Mouse (Mus musculus) ES-E14 (cell line): ENCODE measurements at regions not wholly inside any gene's neighbourhood (a gene's known extent, or its start where the extent isn't known, plus 50 kb on each side); places are given as distances from the start of the nearest gene placed in this dataset.
"Not testable (repeated sequence)": the region's sequence is repeated elsewhere in the genome, so short reads cannot be mapped to it uniquely, and the experiment has no call there.

Experiments
- DNase-seq: peaks from one replicate; pipeline ENCODE4 v3.0.0-alpha.2; 2013; ENCODE audit warnings: low read depth, low spot score
- H3K27ac ChIP-seq: 2 replicates; pipeline ENCODE4 v1.5.1; 2012; ENCODE audit warnings: low read depth, mild to moderate bottlenecking, low read length, moderate library complexity, mixed read lengths; ENCODE audit not compliant: poor library complexity, insufficient read depth, severe bottlenecking
- H3K36me3 ChIP-seq: 2 replicates; pipeline ENCODE4 v1.6.1; 2012; ENCODE audit warnings: mild to moderate bottlenecking, low read length, moderate library complexity, mixed read lengths; ENCODE audit not compliant: control insufficient read depth, poor library complexity, insufficient read depth, severe bottlenecking
- H3K4me1 ChIP-seq, 2 experiments: fragments of 150-350 bp in 1 of 2; sonication (generic) in 1 of 2; 2 replicates each; pipeline ENCODE4 v1.6.1; 2012; ENCODE audit warnings: low read length in 2 of 2, mild to moderate bottlenecking in 1 of 2, mixed read lengths in 1 of 2; ENCODE audit not compliant: control insufficient read depth in 2 of 2, insufficient read depth in 2 of 2, poor library complexity in 1 of 2
- H3K4me3 ChIP-seq, 2 experiments: fragments of 150-350 bp in 1 of 2; sonication (generic) in 1 of 2; 2 replicates each; pipeline ENCODE4 v1.5.1; 2012; ENCODE audit warnings: low read length in 2 of 2, low read depth in 1 of 2, mild to moderate bottlenecking in 1 of 2, mixed read lengths in 1 of 2; ENCODE audit not compliant: insufficient read depth in 1 of 2, poor library complexity in 1 of 2, severe bottlenecking in 1 of 2
- H3K9ac ChIP-seq: 2 replicates; pipeline ENCODE4 v1.6.1; 2012; ENCODE audit warnings: low read depth, mild to moderate bottlenecking, low read length, mixed read lengths; ENCODE audit not compliant: poor library complexity, insufficient read depth, severe bottlenecking
- H3K9me3 ChIP-seq: fragments of 150-350 bp; sonication (generic); 2 replicates; pipeline ENCODE4 v1.6.1; 2012; ENCODE audit warnings: low read depth, mild to moderate bottlenecking, low read length; ENCODE audit not compliant: control insufficient read depth, insufficient read depth
- CHD2 ChIP-seq: IDR thresholded peaks from 2 replicates; pipeline ENCODE4 v1.6.1; 2014; ENCODE audit warnings: mild to moderate bottlenecking, low read depth, low read length, inconsistent platforms
- HCFC1 ChIP-seq: IDR thresholded peaks from 2 replicates; pipeline ENCODE4 v1.6.1; 2012; ENCODE audit warnings: low read length, inconsistent platforms, borderline replicate concordance; ENCODE audit not compliant: insufficient read depth
- MAFK ChIP-seq: IDR thresholded peaks from 2 replicates; pipeline ENCODE4 v1.6.1; 2014; ENCODE audit warnings: mild to moderate bottlenecking, low read depth, low read length, inconsistent platforms; ENCODE audit not compliant: insufficient read depth
- ZC3H11A ChIP-seq: IDR thresholded peaks from 2 replicates; pipeline ENCODE4 v1.6.1; 2012; ENCODE audit warnings: low read depth, mild to moderate bottlenecking, inconsistent platforms, low read length, borderline replicate concordance
- ZNF384 ChIP-seq: IDR thresholded peaks from 2 replicates; pipeline ENCODE4 v1.6.1; 2012; ENCODE audit warnings: low read depth, low read length, inconsistent platforms
- in situ Hi-C, 2 experiments: fragments of 600-800 bp; cut with MboI; formaldehyde crosslinking; loops; one replicate each; pipeline ENCODE4 v1.15.1; 2025; ENCODE audit warnings: low sequenced_read_pairs in 2 of 2, inconsistent platforms in 1 of 2; ENCODE audit not compliant: unreplicated experiment in 2 of 2

- no peak overlapping the region for H3K27ac ChIP-seq
- H3K9ac ChIP-seq, result no peak overlapping the region
- H3K36me3 ChIP-seq, result no peaks in the 10 kb centered on the region
- no peaks in the 10 kb centered on the region for H3K9me3 ChIP-seq
- TF ChIP-seq HCFC1 (no peak), ZC3H11A (no peak), MAFK (no peak)
- in situ Hi-C loops, result no loop called here
- H3K4me3 ChIP-seq, result no peak overlapping the region
- H3K4me1 ChIP-seq, result peaks cover 0 to 2% of the 10 kb centered on the region in 2 experiments; a peak in 1 of 4 replicates
- no peak for DNase-seq
These were observed 232.2 kb downstream of the Nucb2 start for GRCm38 (mm10) chr7:116736333-116736732.

GRCm38 (mm10) chr7:116738009-116738408 lies 233.8 kb downstream of the Nucb2 start:
- no peaks in the 10 kb centered on the region for H3K36me3 ChIP-seq
- no peak overlapping the region for H3K9ac ChIP-seq
- in situ Hi-C loops, result no loop called here
- no peaks in the 10 kb centered on the region for H3K4me1 ChIP-seq
- H3K4me3 ChIP-seq, result no peak overlapping the region
- TF ChIP-seq HCFC1 (no peak), MAFK (no peak), ZNF384 (no peak), CHD2 (no peak), ZC3H11A (no peak)
- no peak for DNase-seq
- no peaks in the 10 kb centered on the region for H3K9me3 ChIP-seq
- no peak overlapping the region for H3K27ac ChIP-seq

- peak; percentile 9 for DNase-seq
- TF ChIP-seq ZNF384 (no peak), HCFC1 (no peak), MAFK (no peak), CHD2 (no peak), ZC3H11A (no peak)
- in situ Hi-C loops, result no loop called here
- no peak overlapping the region for H3K9ac ChIP-seq
- H3K9me3 ChIP-seq, result no peaks in the 10 kb centered on the region
- H3K4me1 ChIP-seq, result no peaks in the 10 kb centered on the region
- no peaks in the 10 kb centered on the region for H3K36me3 ChIP-seq
- H3K4me3 ChIP-seq, result no peak overlapping the region
- H3K27ac ChIP-seq, result no peak overlapping the region
These were observed 250.4 kb downstream of the Nucb2 start for GRCm38 (mm10) chr7:116754556-116754955.

- Histone ChIP-seq H3K9ac (peak overlapping the region; percentile 60; the same call in 1 of the 2 replicates), H3K4me3 (peak overlapping the region; percentile 55 to 62)
- H3K36me3 ChIP-seq, H3K27ac ChIP-seq, H3K4me1 ChIP-seq, in situ Hi-C loops, H3K9me3 ChIP-seq: not testable (repeated sequence)
- peak; percentile 16 for DNase-seq
These were observed 288.0 kb downstream of the Nucb2 start for GRCm38 (mm10) chr7:116792181-116792580.

GRCm38 (mm10) chr7:116808475-116808874 lies 304.3 kb downstream of the Nucb2 start:
- in situ Hi-C loops, result no loop called here
- DNase-seq, result no peak
- Histone ChIP-seq H3K9ac (no peak overlapping the region), H3K9me3 (0 out of 2 replicates have a peak, but pooled peaks cover 2% of the 10 kb centered on the region), H3K4me1 (no peaks in the 10 kb centered on the region), H3K4me3 (no peak overlapping the region), H3K27ac (no peak overlapping the region), H3K36me3 (no peaks in the 10 kb centered on the region)
- TF ChIP-seq HCFC1 (no peak), MAFK (no peak), ZC3H11A (no peak), CHD2 (no peak), ZNF384 (no peak)
